Mouse (Mus musculus): ENCODE measurements at regions not wholly inside any gene's neighbourhood (a gene's known extent, or its start where the extent isn't known, plus 50 kb on each side); places are given as distances from the start of the nearest gene placed in this dataset.

- in situ Hi-C loops (cut with MboI, MseI), result loop anchor here (25.0 kb wide), 1 partner anchor 1781 kb away; the partner anchor contains the start of gene Gm11077
These were observed 298.2 kb upstream of the Igbp1b start for GRCm38 (mm10) chr6:138956461-138957072.

GRCm38 (mm10) chr6:138950888-138951287 lies 292.5 kb upstream of the Igbp1b start:
- in situ Hi-C loops (cut with MboI, MseI), result loop anchor here (25.0 kb wide), 1 partner anchor 1786 kb away; the partner anchor contains the start of gene Gm11077

GRCm38 (mm10) chr6:138946632-138947031 lies 288.3 kb upstream of the Igbp1b start:
- in situ Hi-C loops (cut with MboI, MseI), result no loop called here

- in situ Hi-C loops (cut with MboI, MseI), result no loop called here
These were observed 287.1 kb upstream of the Igbp1b start for GRCm38 (mm10) chr6:138945432-138945831.

GRCm38 (mm10) chr6:138920161-138920560 lies 261.8 kb upstream of the Igbp1b start:
- in situ Hi-C loops (cut with MboI, MseI), result loop anchor here (25.0 kb wide), 1 partner anchor 1583 kb away; no protein-coding TSS in a partner anchor

- in situ Hi-C loops (cut with MboI, MseI), result loop anchor here (25.0 kb wide), 1 partner anchor 1582 kb away; no protein-coding TSS in a partner anchor
These were observed 261.2 kb upstream of the Igbp1b start for GRCm38 (mm10) chr6:138919531-138919930.

- in situ Hi-C loops (cut with MboI, MseI), result loop anchor here (25.0 kb wide), 1 partner anchor 1578 kb away; no protein-coding TSS in a partner anchor
These were observed 256.6 kb upstream of the Igbp1b start for GRCm38 (mm10) chr6:138914981-138915380.

GRCm38 (mm10) chr6:138873610-138874009 lies 215.3 kb upstream of the Igbp1b start:
- in situ Hi-C loops (cut with MboI, MseI), result no loop called here

- in situ Hi-C loops (cut with MboI, MseI), result no loop called here
These were observed 214.4 kb upstream of the Igbp1b start for GRCm38 (mm10) chr6:138872495-138873415.

GRCm38 (mm10) chr6:138838043-138838442 lies 179.7 kb upstream of the Igbp1b start:
- in situ Hi-C loops (cut with MboI, MseI), result no loop called here

- in situ Hi-C loops (cut with MboI, MseI), result no loop called here
These were observed 176.5 kb upstream of the Igbp1b start for GRCm38 (mm10) chr6:138834876-138835275.

GRCm38 (mm10) chr6:138801835-138802234 lies 143.5 kb upstream of the Igbp1b start:
- in situ Hi-C loops (cut with MboI, MseI), result no loop called here

- in situ Hi-C loops (cut with MboI, MseI), result no loop called here
These were observed 142.7 kb upstream of the Igbp1b start for GRCm38 (mm10) chr6:138800836-138801740.

- in situ Hi-C loops (cut with MboI, MseI), result no loop called here
These were observed 136.4 kb upstream of the Igbp1b start for GRCm38 (mm10) chr6:138794706-138795105.

GRCm38 (mm10) chr6:138792802-138793201 lies 134.5 kb upstream of the Igbp1b start:
- in situ Hi-C loops (cut with MboI, MseI), result no loop called here

- in situ Hi-C loops (cut with MboI, MseI), result no loop called here
These were observed 124.6 kb upstream of the Igbp1b start for GRCm38 (mm10) chr6:138782907-138783306.

GRCm38 (mm10) chr6:138782470-138782869 lies 124.1 kb upstream of the Igbp1b start:
- in situ Hi-C loops (cut with MboI, MseI), result no loop called here

- in situ Hi-C loops (cut with MboI, MseI), result no loop called here
These were observed 103.6 kb upstream of the Igbp1b start for GRCm38 (mm10) chr6:138761991-138762390.

- in situ Hi-C loops (cut with MboI, MseI), result no loop called here
These were observed 96.6 kb upstream of the Igbp1b start for GRCm38 (mm10) chr6:138754955-138755303.

- in situ Hi-C loops (cut with MboI, MseI), result no loop called here
These were observed 96.1 kb upstream of the Igbp1b start for GRCm38 (mm10) chr6:138754302-138754954.

GRCm38 (mm10) chr6:138717698-138718097 lies 59.4 kb upstream of the Igbp1b start:
- in situ Hi-C loops (cut with MboI, MseI), result no loop called here
